Mouse (Mus musculus): ENCODE data around the gene Stambp.

DNA sequence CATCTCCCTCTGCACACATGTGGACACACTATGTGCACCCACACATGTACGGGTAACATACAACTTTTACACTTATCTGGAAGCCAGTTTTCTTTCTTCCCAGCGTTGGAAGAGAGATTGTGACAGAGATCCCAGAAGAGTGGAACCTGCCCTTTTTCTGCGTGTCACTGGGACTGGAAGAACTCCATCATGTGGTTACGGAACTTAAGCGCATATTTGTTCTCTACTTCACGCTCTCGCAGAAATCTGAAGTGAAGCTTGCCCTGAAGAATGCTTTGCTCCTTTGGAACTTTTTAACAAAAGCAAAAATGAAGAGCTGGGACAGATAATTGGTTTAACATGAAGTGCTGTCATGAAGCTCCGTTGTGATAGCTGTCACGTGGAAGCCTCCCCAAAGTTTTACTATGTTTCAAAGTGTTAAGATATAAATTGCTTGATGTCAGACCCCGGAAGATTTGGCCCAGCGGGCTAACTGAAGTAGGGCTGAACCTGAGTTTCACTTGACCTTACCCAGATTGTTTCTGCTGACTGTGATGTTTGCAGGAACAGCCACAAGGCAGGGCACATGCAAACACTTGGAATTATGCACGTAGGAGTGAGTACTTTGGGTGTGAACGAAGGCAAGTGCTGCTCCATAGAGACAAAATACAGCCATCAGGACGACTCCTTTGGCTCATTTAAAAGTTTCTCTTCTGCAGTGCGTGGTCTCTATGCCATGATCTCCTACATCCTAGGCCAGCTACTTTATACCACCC lies 45.2 kb upstream of the Stambp start:
- TF ChIP-seq CTCF (IDR thresholded peaks at IDR 0.05; ENCODE audit: extremely low read depth, insufficient read length, insufficient replicate concordance, low read depth, low read length) (no peak), POLR2A (IDR thresholded peaks at IDR 0.05; ENCODE audit: low read depth, low read length) (no peak)
